Mouse (Mus musculus): ENCODE results near the gene Bag3. TPM values are rescaled to one million over a fixed set of nuclear protein-coding genes. Genes with fewer than 3 reads are reported as not detected.

Bag3 gene
- polyA plus RNA-seq, 1 experiment from 2014 or later, result 22.7 TPM

DNA sequence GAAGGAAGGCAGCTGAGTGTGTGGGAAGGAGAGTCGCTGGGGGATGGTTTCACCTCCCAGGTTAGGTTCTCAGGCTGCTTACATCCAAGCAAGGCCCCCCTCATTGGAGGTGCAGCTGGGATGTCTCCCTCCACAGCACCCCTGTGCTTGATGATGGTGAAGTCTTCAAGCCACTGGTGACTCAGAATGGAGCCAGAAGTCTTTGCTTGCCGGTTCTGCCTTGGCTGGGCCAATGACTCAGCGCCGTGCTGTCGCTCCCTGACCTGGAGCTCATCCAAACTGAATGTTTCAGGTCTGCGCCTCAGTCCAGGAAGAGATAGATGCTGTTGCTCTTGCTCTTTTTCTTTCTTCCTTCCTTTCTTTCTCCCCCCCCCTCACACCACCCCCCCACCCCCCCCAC, 8.5 kb downstream of the Bag3 start:
- ATAC-seq (replicated peaks; ENCODE audit: extremely low read depth, insufficient read depth, low FRiP score), result peak; percentile 30; the same call in 1 of the 2 replicates
- 19% methylated on average over 6 of the region's 6 CpGs for WGBS
- Histone ChIP-seq H3K27me3 (ENCODE audit: control insufficient read depth, insufficient read depth, low read length) (no peaks in the 10 kb centered on the region), H3K9ac (ENCODE audit: low read length) (peak overlapping the region; percentile 50; the same call in 1 of the 2 replicates), H3K4me3 (ENCODE audit: low read length) (no peak overlapping the region), H3K36me3 (ENCODE audit: control insufficient read depth, insufficient read depth) (no peaks in the 10 kb centered on the region), H3K9me3 (replicated peaks; ENCODE audit: control insufficient read depth, low read length) (no peaks in the 10 kb centered on the region), H3K27ac (ENCODE audit: low read length) (peak overlapping the region; percentile 78), H3K4me2 (ENCODE audit: low read depth, low read length) (peak overlapping the region; percentile 51), H3K4me1 (ENCODE audit: control insufficient read depth, insufficient read depth, low read length) (peaks cover 93% of the 10 kb centered on the region)

DNA sequence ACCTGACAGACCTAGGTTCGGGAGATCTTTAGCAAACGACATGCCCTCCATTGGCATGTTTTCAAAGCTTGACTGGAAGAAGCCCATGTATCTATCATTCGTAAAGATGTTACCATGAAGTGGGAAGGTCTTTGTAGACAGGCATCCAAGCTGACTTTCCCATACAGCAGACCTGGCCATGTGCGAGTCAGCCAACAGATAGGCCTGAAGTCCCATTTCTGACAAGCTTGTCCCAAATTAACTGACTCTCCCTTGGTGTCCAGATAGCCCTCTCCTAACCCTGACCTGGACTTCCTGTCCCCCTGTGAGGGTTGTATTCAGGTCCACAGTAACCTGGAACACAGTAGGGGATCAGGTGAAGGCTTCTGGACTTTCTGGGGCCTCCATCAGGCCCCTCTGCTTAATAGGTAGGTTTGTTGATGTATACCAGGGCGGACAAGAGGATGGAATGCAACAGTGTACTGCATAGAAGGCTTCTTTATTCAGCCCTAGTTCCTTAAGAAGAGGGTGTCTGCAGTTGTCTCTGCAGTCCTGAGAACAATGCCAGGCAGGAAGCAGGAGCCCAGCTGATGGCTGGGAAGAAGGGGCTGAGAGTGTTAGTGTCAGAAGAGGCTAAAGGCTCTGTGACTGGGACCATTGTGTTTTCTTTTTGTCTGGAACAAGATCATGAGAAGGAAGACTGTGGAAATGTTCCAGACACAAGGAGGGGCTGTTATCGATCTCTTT, 9.2 kb downstream of the Bag3 start:
- H3K9me3 ChIP-seq (replicated peaks; ENCODE audit: control insufficient read depth, low read length), result no peaks in the 10 kb centered on the region
- 0 out of 2 replicates have a peak overlapping the region, but pooled peaks have one; percentile 3 for H3K4me2 ChIP-seq (ENCODE audit: low read depth, low read length)
- ATAC-seq (replicated peaks; ENCODE audit: extremely low read depth, insufficient read depth, low FRiP score), result no peak
- peaks cover 97% of the 10 kb centered on the region for H3K4me1 ChIP-seq (ENCODE audit: control insufficient read depth, insufficient read depth, low read length)
- H3K27ac ChIP-seq (ENCODE audit: low read length), result peak overlapping the region; percentile 76
- no peak overlapping the region for H3K4me3 ChIP-seq (ENCODE audit: low read length)
- peak overlapping the region; percentile 35 for H3K9ac ChIP-seq (ENCODE audit: low read length)
- H3K27me3 ChIP-seq (ENCODE audit: control insufficient read depth, insufficient read depth, low read length), result no peaks in the 10 kb centered on the region
- H3K36me3 ChIP-seq (ENCODE audit: control insufficient read depth, insufficient read depth), result no peaks in the 10 kb centered on the region
- 56% methylated on average over 6 of the region's 6 CpGs for WGBS

DNA sequence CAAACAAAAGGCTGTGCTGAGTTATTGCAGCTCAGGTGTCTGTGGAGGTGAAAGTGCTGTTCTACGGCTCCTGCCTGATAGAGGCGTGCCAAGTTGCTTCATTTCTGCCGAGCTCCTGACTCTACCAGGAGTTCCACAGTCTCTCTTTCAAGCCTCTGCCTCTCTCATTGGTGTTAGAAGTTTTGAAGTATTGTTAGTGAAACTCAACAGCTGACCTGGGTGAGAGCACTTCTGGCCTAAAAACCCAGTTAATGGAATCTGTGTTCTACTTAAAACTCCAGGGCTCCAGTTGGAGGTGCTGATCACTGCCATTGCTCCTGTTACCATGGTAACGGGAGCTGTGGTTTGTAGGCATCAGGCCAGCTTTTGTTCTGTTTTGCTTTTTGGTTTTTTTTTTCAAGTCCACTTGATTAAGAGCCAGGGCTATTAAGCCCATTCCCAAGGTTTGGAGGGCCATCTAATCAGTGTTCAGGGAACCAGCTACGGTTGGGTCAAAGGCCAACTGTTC, 11.6 kb downstream of the Bag3 start:
- H3K4me3 ChIP-seq (ENCODE audit: low read length), result no peak overlapping the region
- H3K4me1 ChIP-seq (ENCODE audit: control insufficient read depth, insufficient read depth, low read length), result peaks cover 97% of the 10 kb centered on the region
- no peaks in the 10 kb centered on the region for H3K27me3 ChIP-seq (ENCODE audit: control insufficient read depth, insufficient read depth, low read length)
- WGBS, result 33% methylated on average over 5 of the region's 5 CpGs
- no peak overlapping the region for H3K9ac ChIP-seq (ENCODE audit: low read length)
- no peak for ATAC-seq (replicated peaks; ENCODE audit: extremely low read depth, insufficient read depth, low FRiP score)
- H3K4me2 ChIP-seq (ENCODE audit: low read depth, low read length), result peak overlapping the region; percentile 14; the same call in 1 of the 2 replicates
- peak overlapping the region; percentile 70 for H3K27ac ChIP-seq (ENCODE audit: low read length)
- no peaks in the 10 kb centered on the region for H3K9me3 ChIP-seq (replicated peaks; ENCODE audit: control insufficient read depth, low read length)
- H3K36me3 ChIP-seq (ENCODE audit: control insufficient read depth, insufficient read depth), result peaks cover 2% of the 10 kb centered on the region; the same call in 1 of the 2 replicates

DNA sequence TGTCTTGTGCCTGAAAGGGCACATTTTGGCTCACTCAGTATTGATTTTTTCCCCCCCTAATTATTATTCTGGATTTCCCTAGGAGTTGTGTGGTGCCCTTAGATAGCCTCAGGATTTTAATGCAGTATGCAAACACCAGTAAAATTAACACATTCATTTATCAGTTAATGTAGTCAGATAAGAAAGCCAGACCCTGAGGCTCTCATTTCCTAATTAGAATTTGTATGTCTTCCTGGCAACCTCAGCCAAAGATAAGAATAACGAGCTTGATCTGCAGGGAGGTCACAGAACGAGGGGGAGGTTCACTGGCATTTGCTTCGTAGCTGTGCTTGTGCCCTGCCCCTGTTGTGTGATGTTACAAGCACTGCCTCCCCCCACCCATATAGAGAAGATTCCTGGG, 12.7 kb downstream of the Bag3 start:
- Histone ChIP-seq H3K4me2 (ENCODE audit: low read depth, low read length) (no peak overlapping the region), H3K4me3 (ENCODE audit: low read length) (no peak overlapping the region), H3K9me3 (replicated peaks; ENCODE audit: control insufficient read depth, low read length) (no peaks in the 10 kb centered on the region), H3K36me3 (ENCODE audit: control insufficient read depth, insufficient read depth) (peaks cover 11% of the 10 kb centered on the region), H3K9ac (ENCODE audit: low read length) (peak overlapping the region; percentile 40), H3K27ac (ENCODE audit: low read length) (peak overlapping the region; percentile 92), H3K4me1 (ENCODE audit: control insufficient read depth, insufficient read depth, low read length) (peaks cover 96% of the 10 kb centered on the region), H3K27me3 (ENCODE audit: control insufficient read depth, insufficient read depth, low read length) (no peaks in the 10 kb centered on the region)
- ATAC-seq (replicated peaks; ENCODE audit: extremely low read depth, insufficient read depth, low FRiP score), result no peak
- 19% methylated on average over 3 of the region's 3 CpGs for WGBS

DNA sequence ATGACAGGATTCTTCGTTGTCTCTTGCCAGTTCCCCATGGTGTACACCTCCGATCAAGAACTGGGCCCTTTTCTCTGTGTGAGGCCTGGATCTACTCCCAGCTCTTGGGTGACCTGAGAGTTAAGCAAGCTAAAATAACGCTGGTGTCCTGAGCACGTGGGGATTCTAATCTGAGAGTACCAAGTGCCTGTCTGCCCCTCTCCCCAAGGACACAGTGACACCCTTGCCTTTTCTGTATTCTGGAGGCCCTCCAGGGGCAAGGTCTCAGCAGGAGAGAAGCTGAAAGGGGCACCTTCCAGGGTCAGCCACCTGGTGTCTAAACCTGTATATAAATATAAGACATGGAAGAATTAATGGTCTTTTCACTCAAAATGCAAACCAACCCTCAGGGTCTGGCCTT, 14.3 kb downstream of the Bag3 start:
- no peaks in the 10 kb centered on the region for H3K9me3 ChIP-seq (replicated peaks; ENCODE audit: control insufficient read depth, low read length)
- WGBS, result 35% methylated on average over 4 of the region's 4 CpGs
- ATAC-seq (replicated peaks; ENCODE audit: extremely low read depth, insufficient read depth, low FRiP score), result peak; percentile 75
- H3K4me2 ChIP-seq (ENCODE audit: low read depth, low read length), result peak overlapping the region; percentile 26; the same call in 1 of the 2 replicates
- H3K27me3 ChIP-seq (ENCODE audit: control insufficient read depth, insufficient read depth, low read length), result no peaks in the 10 kb centered on the region
- peak overlapping the region; percentile 58 for H3K9ac ChIP-seq (ENCODE audit: low read length)
- H3K4me1 ChIP-seq (ENCODE audit: control insufficient read depth, insufficient read depth, low read length), result peaks cover 97% of the 10 kb centered on the region
- no peak overlapping the region for H3K4me3 ChIP-seq (ENCODE audit: low read length)
- peaks cover 19% of the 10 kb centered on the region for H3K36me3 ChIP-seq (ENCODE audit: control insufficient read depth, insufficient read depth)
- H3K27ac ChIP-seq (ENCODE audit: low read length), result peak overlapping the region; percentile 92

DNA sequence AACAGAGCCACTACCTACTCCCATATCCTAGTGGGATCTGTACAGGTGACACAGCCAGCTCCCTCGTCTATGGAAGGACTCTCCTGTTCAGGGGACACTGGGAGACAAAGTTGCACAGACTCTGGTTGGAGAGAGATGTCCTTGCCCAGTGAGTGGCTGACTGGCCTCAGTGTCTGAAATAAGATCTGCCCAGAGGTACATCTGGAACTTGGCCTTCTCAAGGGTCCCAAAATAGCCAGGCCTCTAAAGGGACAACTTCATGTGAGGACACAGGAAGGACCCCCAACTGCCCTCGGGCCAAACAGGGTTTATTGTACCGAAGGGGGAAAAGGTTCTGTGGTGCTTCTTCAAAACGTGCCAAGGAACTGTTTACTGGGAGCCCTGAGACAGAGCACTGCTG, 14.8 kb downstream of the Bag3 start:
- Histone ChIP-seq H3K9ac (ENCODE audit: low read length) (peak overlapping the region; percentile 30), H3K9me3 (replicated peaks; ENCODE audit: control insufficient read depth, low read length) (no peaks in the 10 kb centered on the region), H3K36me3 (ENCODE audit: control insufficient read depth, insufficient read depth) (peaks cover 22% of the 10 kb centered on the region), H3K4me3 (ENCODE audit: low read length) (no peak overlapping the region), H3K4me1 (ENCODE audit: control insufficient read depth, insufficient read depth, low read length) (peaks cover 96% of the 10 kb centered on the region), H3K27ac (ENCODE audit: low read length) (peak overlapping the region; percentile 92), H3K27me3 (ENCODE audit: control insufficient read depth, insufficient read depth, low read length) (no peaks in the 10 kb centered on the region), H3K4me2 (ENCODE audit: low read depth, low read length) (peak overlapping the region; percentile 26; the same call in 1 of the 2 replicates)
- 36% methylated on average over 4 of the region's 4 CpGs for WGBS
- ATAC-seq (replicated peaks; ENCODE audit: extremely low read depth, insufficient read depth, low FRiP score), result no peak

DNA sequence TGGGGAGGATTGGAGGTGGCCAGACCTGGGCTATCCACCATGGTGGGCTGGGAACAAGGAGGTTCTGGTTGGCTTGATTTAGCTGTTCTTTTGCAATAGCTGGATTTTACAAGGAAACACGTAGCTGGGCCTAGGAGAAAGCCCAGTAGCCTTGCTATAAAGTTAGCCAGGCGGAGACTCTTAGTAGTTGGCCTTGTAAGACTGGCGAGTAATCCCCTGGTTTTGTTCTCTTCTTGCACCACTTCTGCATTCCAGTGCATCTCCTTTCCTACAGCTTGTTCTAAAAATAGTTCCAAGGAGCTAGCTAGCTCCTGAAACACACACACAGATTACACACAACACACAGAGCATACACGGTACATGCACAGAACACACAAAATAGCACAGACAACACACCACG, 15.4 kb downstream of the Bag3 start:
- peak overlapping the region; percentile 17; the same call in 1 of the 2 replicates for H3K4me2 ChIP-seq (ENCODE audit: low read depth, low read length)
- peak overlapping the region; percentile 30 for H3K9ac ChIP-seq (ENCODE audit: low read length)
- no peaks in the 10 kb centered on the region for H3K9me3 ChIP-seq (replicated peaks; ENCODE audit: control insufficient read depth, low read length)
- WGBS, result 50% methylated on average over 5 of the region's 5 CpGs
- peaks cover 27% of the 10 kb centered on the region for H3K36me3 ChIP-seq (ENCODE audit: control insufficient read depth, insufficient read depth)
- no peak overlapping the region for H3K4me3 ChIP-seq (ENCODE audit: low read length)
- H3K27ac ChIP-seq (ENCODE audit: low read length), result peak overlapping the region; percentile 92
- peaks cover 94% of the 10 kb centered on the region for H3K4me1 ChIP-seq (ENCODE audit: control insufficient read depth, insufficient read depth, low read length)
- ATAC-seq (replicated peaks; ENCODE audit: extremely low read depth, insufficient read depth, low FRiP score), result no peak
- no peaks in the 10 kb centered on the region for H3K27me3 ChIP-seq (ENCODE audit: control insufficient read depth, insufficient read depth, low read length)

DNA sequence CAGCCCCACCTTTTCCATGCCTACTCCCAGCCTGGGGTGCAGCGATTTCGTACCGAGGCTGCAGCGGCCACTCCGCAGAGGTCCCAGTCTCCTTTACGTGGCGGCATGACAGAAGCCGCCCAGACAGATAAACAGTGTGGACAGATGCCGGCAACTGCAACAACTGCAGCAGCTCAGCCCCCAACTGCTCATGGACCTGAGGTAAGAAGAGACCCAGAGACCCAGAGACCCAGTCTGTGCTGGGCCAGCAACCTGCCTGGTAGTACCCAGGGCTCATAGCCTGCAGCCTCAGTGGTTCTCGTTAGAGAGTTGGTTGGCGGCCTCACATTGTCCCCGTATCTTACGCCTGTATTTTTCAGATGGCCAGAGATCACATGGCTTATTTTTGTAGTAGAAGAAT, 16.7 kb downstream of the Bag3 start:
- ATAC-seq (replicated peaks; ENCODE audit: extremely low read depth, insufficient read depth, low FRiP score), result no peak
- peak overlapping the region; percentile 92 for H3K27ac ChIP-seq (ENCODE audit: low read length)

DNA sequence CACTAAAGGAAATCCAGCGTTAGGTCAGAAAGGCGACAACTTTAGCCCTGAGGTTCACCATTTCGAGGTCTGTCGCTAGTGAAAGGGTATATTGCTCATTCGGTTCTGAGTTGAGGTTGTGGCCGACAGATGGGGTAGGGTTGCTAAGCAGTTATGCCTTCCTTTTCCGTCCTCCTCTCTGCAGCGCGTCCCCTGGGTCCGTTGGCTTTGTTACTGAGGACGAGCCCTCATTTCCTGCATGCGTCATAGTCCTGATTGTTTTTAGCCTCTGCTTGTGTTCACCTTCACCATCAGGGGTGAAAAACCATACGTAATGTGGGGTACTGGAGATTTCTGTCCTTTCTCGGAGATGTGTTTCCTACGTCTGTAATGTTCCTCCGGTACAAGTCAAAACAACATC, 17.3 kb downstream of the Bag3 start:
- H3K27me3 ChIP-seq (ENCODE audit: control insufficient read depth, insufficient read depth, low read length), result no peaks in the 10 kb centered on the region
- H3K4me3 ChIP-seq (ENCODE audit: low read length), result no peak overlapping the region
- no peak overlapping the region for H3K4me2 ChIP-seq (ENCODE audit: low read depth, low read length)
- no peak for ATAC-seq (replicated peaks; ENCODE audit: extremely low read depth, insufficient read depth, low FRiP score)
- peaks cover 41% of the 10 kb centered on the region for H3K36me3 ChIP-seq (ENCODE audit: control insufficient read depth, insufficient read depth)
- no peaks in the 10 kb centered on the region for H3K9me3 ChIP-seq (replicated peaks; ENCODE audit: control insufficient read depth, low read length)
- 0 out of 2 replicates have a peak overlapping the region, but pooled peaks have one; percentile 7 for H3K9ac ChIP-seq (ENCODE audit: low read length)
- H3K27ac ChIP-seq (ENCODE audit: low read length), result peak overlapping the region; percentile 75
- peaks cover 78% of the 10 kb centered on the region for H3K4me1 ChIP-seq (ENCODE audit: control insufficient read depth, insufficient read depth, low read length)
- 82% methylated on average over 16 of the region's 16 CpGs for WGBS

More for the DNA sequence above, 16.7 kb downstream of the Bag3 start:
- no peaks in the 10 kb centered on the region for H3K27me3 ChIP-seq (ENCODE audit: control insufficient read depth, insufficient read depth, low read length)
- H3K9me3 ChIP-seq (replicated peaks; ENCODE audit: control insufficient read depth, low read length), result no peaks in the 10 kb centered on the region
- H3K4me1 ChIP-seq (ENCODE audit: control insufficient read depth, insufficient read depth, low read length), result peaks cover 84% of the 10 kb centered on the region
- WGBS, result 82% methylated on average over 13 of the region's 13 CpGs
- H3K4me2 ChIP-seq (ENCODE audit: low read depth, low read length), result no peak overlapping the region
- H3K9ac ChIP-seq (ENCODE audit: low read length), result no peak overlapping the region
- H3K4me3 ChIP-seq (ENCODE audit: low read length), result no peak overlapping the region
- H3K36me3 ChIP-seq (ENCODE audit: control insufficient read depth, insufficient read depth), result peaks cover 35% of the 10 kb centered on the region

Measured in heart, embryonic 16.5 days (tissue).